Mouse (Mus musculus): ENCODE data around the gene Mogat1. TPM values are rescaled to one million over a fixed set of nuclear protein-coding genes. Genes with fewer than 3 reads are reported as not detected.
"Not testable (repeated sequence)": the region's sequence is repeated elsewhere in the genome, so short reads cannot be mapped to it uniquely, and the experiment has no call there.

The Mogat1 gene
- not detected for total RNA-seq (2021)

DNA sequence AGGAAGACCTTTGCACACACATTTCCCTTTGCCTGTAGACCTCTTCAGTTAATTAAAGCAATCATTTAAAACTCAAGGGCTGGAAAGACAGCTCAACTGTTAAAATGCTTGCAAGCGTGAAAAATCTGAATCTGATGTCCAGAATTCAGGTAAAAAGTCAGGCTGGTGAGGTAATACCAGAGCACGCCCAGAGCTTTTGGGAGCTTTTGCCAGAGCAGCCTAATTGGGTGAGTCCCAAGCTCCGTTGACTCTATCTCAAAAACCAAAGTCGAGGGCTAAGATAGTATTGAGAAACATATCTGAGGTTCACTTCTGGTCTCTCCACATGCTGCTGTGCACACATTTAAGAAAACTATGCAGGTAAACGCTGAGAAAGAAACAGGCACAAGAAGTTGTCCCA lies at the start of gene Mogat1:
TSS of gene Mogat1 (plus strand) at position 130 of the 400 bp plus-strand sequence.
- no peak for DNase-seq (ENCODE audit: low spot score in 2 of 2)
- intact Hi-C loops (cut with DNase I) = no loop called here

DNA sequence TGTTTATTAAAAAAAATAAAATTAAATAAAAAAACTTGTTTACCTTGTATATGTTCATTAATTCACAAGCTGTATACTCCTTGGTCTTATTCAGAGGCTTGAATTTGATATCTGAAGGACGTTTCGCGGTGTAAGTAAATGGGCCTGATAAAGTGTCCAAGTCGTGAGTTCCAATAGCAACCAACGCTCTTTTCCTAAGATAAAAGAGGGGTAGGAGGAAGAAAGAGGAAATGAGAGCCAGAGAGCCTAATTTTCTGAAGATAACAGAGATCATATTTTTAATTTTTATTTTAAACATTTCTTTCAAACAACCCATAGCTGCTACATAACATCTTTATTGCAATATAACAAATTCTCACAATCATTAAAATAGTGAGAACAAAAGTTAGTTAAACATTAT lies 38.4 kb upstream of the Mogat1 start:
- DNase-seq (ENCODE audit: low spot score in 2 of 2) = no peak
- intact Hi-C loops (cut with DNase I) = no loop called here

- DNase-seq (ENCODE audit: low spot score in 2 of 2) = no peak
- intact Hi-C loops (cut with DNase I) = no loop called here
These were observed 27.4 kb upstream of the Mogat1 start for GRCm38 (mm10) chr1:78483430-78483829.

GRCm38 (mm10) chr1:78484361-78484760 lies 26.4 kb upstream of the Mogat1 start:
- no peak for DNase-seq (ENCODE audit: low spot score in 2 of 2)
- intact Hi-C loops (cut with DNase I) = no loop called here

DNA sequence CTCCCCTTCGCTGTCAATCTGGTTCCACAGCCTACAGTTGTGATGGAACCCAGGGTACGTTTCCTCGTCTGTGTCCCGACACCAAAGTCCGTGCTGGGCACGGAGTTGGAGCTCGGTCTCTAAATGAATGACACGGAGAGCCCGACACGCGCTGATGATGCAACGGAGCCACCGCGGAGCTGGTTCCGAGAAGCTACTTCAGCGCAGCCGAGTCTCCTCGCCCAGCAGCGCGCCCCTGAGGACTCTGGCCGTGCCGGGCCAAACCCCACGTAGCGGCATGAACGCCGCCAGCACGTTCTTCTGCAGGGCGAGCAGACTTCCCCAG lies 22.4 kb upstream of the Mogat1 start:
- DNase-seq (ENCODE audit: low spot score in 2 of 2) = no peak
- intact Hi-C loops (cut with DNase I) = no loop called here

- intact Hi-C loops (cut with DNase I) = no loop called here
- DNase-seq (ENCODE audit: low spot score in 2 of 2) = peak; percentile 88 to 90
These were observed 21.9 kb upstream of the Mogat1 start, which contains the start of gene Farsb for GRCm38 (mm10) chr1:78488752-78489492. Farsb (minus strand) TSS chr1:78488897.

DNA sequence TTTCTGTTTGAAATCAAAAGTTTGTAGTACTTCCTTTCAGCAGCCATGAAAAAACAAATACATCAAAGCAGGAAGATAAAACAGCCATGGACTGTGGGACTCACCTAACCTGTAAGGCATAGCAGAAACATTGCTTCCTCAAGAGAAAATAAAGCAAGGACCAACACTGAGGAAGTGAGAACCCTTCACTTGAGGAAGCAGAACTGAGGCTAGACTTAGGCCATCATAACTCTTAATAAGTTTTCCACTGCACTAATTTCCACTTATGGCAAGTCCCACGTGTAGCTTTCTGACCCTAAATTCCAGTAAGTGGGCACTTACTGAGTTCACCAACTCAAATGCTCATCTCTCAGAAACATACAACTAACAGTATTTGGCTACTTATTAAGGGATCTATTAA lies 20.6 kb upstream of the Mogat1 start:
- no peak for DNase-seq (ENCODE audit: low spot score in 2 of 2)
- intact Hi-C loops (cut with DNase I) = no loop called here

- no peak for DNase-seq (ENCODE audit: low spot score in 2 of 2)
- intact Hi-C loops (cut with DNase I) = no loop called here
These were observed 9.8 kb upstream of the Mogat1 start for GRCm38 (mm10) chr1:78501036-78501435.

- intact Hi-C loops (cut with DNase I); DNase-seq (ENCODE audit: low spot score in 2 of 2): not testable (repeated sequence)
These were observed 8.9 kb upstream of the Mogat1 start for GRCm38 (mm10) chr1:78501856-78502255.

DNA sequence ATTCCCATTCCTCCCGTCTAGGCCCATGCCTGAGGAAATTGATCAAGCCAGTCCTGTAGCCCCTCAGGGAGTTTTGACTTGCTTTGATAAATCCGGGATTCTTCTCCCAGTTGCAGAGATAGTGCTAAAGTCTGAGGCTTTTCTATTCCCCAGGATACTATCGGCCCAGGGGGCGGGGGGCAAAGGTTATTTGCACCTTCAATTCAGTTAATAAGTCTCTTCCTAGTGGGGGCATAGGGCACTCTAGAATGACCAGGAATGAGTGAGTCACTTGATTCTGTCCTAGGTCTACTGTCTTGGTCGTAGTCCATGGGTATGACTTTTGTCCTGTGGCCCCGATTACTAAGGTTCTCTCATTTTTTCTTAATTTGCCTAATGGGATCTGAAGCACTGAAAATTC lies 8.3 kb upstream of the Mogat1 start:
- DNase-seq (ENCODE audit: low spot score in 2 of 2) = no peak
- intact Hi-C loops (cut with DNase I) = no loop called here

DNA sequence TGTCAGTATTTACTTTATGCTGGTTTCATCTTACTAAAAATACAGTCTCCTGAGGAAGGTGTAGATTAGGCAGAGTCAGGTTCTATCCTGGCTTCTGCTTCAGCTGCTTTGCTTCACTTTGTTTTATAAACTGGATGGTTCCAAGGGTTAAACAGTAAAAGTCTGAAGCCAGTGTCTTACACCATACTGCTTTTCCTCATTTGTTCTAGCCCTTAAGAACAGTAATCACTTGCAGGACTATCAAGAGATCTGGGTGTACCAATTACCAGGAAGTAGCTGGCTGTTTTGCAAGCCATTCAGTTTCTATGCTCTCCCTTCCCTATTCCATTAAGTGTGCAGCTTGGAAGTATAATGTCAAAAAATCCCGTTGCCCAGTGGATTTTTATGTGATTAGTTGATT lies 3.7 kb upstream of the Mogat1 start:
- DNase-seq (ENCODE audit: low spot score in 2 of 2) = no peak

DNA sequence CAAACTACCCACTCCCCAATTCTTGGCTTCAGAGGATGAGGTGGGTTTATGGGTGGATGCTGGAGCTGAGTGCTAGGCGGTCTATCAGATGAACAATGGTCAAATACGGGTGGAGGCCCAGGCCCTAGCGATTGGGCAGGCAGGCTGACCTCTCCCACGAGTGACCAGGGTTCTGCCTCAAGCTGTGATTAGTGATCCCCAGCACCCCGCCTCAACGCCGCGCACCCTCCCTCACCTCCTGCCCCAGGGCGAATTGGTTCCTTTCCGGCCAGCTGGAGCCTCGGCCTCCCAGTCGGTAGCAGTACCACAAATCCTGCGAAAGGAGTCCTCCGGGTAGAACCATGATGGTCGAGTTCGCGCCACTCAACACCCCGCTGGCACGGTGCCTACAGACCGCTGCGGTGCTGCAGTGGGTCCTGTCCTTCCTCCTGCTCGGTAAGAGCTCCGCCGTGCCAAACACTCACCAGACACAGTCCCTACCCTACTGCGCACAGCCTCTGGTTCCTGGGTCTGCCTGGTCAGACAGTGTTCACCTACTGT lies 900 bp downstream of the Mogat1 start, which contains the start of gene BC035947:
TSS of gene BC035947 (minus strand) at position 538 of the 540 bp plus-strand sequence.
- intact Hi-C loops (cut with DNase I) = no loop called here
- DNase-seq (ENCODE audit: low spot score in 2 of 2) = no peak

More for the DNA sequence above, 3.7 kb upstream of the Mogat1 start:
- intact Hi-C loops (cut with DNase I) = no loop called here

DNA sequence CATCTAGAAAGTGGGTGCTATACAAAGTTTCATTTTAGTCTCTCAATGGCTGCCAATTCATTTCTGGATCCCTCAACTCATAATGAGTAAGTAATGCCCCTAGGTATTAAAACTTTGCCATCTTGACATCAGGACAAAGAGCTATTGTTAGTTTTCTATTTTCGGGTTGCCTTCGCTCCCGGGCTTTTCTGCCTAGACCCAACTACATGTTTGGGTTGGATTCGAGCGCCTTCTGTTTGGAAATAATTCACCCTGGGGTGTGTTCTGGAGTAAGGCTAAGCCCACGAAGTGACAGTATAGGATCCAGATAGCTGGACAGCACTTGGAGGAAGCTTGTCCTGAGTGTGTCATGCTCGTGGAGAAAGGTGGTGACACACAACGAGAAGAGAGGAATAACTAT lies 2.0 kb downstream of the Mogat1 start:
- no peak for DNase-seq (ENCODE audit: low spot score in 2 of 2)
- intact Hi-C loops (cut with DNase I) = no loop called here

DNA sequence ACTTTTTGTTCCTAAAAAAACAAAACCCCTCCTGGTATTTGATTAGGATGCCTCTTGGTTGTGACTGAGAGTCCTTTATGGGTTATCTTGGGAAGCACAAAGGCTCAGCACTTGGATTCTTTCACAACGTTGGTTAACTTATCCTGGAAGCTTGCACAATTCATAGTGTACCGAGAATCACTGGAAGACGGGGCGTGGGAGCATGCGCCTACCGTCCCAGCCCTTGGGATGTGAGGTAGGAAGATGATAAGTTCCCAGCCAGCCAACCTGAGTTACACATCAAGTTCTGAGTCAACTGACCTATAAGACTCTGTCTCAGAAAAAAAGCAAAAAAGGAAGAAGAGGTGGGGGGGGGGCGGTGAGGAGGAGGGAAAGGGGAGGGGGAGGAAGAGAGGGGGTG lies 8.1 kb downstream of the Mogat1 start:
- intact Hi-C loops (cut with DNase I) = no loop called here
- DNase-seq (ENCODE audit: low spot score in 2 of 2) = no peak

DNA sequence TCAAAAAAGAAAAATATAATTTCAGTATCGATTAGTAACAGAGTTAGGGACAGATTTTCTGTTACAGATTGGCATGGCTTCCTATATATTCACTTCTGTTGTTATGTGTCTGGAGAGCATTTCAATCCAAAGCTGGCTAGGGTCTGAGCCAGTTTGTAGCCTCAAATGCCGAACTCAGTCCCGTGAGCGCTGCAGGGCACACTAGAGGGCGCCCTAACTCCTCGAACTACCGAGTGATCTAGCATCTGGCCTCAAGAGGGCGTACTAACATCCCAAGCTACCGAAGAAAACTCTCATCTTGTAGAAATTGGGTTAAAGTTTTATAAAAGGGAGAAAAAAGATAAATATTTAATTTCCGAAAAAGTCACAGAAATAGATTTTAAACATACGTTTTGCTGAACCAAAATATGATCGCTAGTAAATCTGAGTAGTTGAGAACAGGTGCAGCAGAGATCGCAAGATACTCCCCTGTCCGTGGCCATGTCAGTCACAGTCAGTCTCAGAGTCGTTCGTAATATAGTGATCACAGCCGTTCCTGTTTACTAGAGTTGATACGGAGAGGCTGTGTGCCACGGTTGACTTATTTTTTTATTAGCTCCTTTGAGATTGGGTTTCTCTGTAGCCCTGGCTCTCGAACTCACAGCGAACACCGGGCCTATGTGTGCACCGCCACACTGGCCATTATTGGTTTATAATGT lies 14.5 kb downstream of the Mogat1 start:
- intact Hi-C loops (cut with DNase I) = no loop called here
- peak; percentile 58 to 64 for DNase-seq (ENCODE audit: low spot score in 2 of 2)

GRCm38 (mm10) chr1:78528356-78528755 lies 17.6 kb downstream of the Mogat1 start:
- no peak for DNase-seq (ENCODE audit: low spot score in 2 of 2)
- intact Hi-C loops (cut with DNase I) = no loop called here

- no peak for DNase-seq (ENCODE audit: low spot score in 2 of 2)
- intact Hi-C loops (cut with DNase I) = no loop called here
These were observed 18.2 kb downstream of the Mogat1 start for GRCm38 (mm10) chr1:78529011-78529410.

- intact Hi-C loops (cut with DNase I) = no loop called here
- no peak for DNase-seq (ENCODE audit: low spot score in 2 of 2)
These were observed 19.9 kb downstream of the Mogat1 start for GRCm38 (mm10) chr1:78530500-78531215.

DNA sequence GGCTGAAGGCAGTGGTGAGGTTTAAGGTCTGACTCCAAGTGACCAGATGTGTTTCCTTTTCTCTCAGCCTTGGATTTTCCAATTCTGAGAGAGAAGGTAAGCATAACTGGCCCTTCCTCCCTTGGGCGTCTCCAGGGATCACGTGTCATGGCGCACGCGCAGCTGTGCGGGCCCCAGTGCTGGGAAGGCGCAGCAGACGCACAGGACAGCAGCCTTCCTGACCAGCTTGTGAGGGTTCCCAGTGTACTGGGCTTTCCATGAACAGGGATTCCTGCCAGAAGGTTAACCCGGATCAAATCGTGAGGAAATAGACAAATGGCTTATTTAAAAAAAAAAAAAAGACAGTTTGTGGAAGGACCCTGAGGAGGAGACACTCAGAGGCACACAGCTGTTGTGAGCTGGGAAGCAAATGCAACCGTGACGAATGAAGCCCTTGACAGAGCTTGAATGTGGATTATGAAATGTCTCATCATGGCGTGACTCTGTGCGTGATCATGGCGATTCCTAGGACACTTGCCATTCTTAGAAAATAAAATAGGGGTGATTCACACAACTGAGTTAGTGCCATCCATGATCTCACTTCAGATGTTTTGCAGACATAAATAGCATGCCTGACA lies 21.5 kb downstream of the Mogat1 start:
- intact Hi-C loops (cut with DNase I) = no loop called here

More for the DNA sequence above, 21.5 kb downstream of the Mogat1 start:
- DNase-seq (ENCODE audit: low spot score in 2 of 2) = no peak
